Mouse (Mus musculus) lung, postnatal 0 days (tissue): ENCODE results near the gene Cercam. TPM values are rescaled to one million over a fixed set of nuclear protein-coding genes. Genes with fewer than 3 reads are reported as not detected.

Source experiments
- ATAC-seq: fragments of 200-750 bp; cut with Nextera tagmentation; 2 replicates; pipeline ENCODE4 v1.8.0; 2017; ENCODE audit warnings: moderate library complexity
- DNase-seq: peaks from one replicate; pipeline ENCODE4 v3.0.0-alpha.2; 2016; ENCODE audit warnings: low spot score
- H3K27ac ChIP-seq: fragments of 300-500 bp; sonication (generic); 2 replicates; pipeline ENCODE4 v1.5.1; 2014; ENCODE audit warnings: antibody characterized with exemption, mild to moderate bottlenecking, low read length, mixed read lengths
- H3K27me3 ChIP-seq: fragments of 300-500 bp; sonication (generic); replicated peaks from 2 replicates; pipeline ENCODE4 v1.6.1; 2014; ENCODE audit warnings: low read length, mixed read lengths; ENCODE audit not compliant: insufficient read depth
- H3K36me3 ChIP-seq: fragments of 300-500 bp; sonication (generic); 2 replicates; pipeline ENCODE4 v1.6.1; 2014; ENCODE audit warnings: low read length, mixed read lengths; ENCODE audit not compliant: insufficient read depth
- H3K4me1 ChIP-seq: fragments of 300-500 bp; sonication (generic); 2 replicates; pipeline ENCODE4 v1.6.1; 2014; ENCODE audit warnings: antibody characterized with exemption, low read depth, low read length, mixed read lengths; ENCODE audit not compliant: insufficient read depth
- H3K4me2 ChIP-seq: fragments of 300-500 bp; sonication (generic); replicated peaks from 2 replicates; pipeline ENCODE4 v1.6.1; 2014; ENCODE audit warnings: low read depth, mild to moderate bottlenecking, low read length, moderate library complexity, mixed read lengths
- H3K4me3 ChIP-seq: fragments of 300-500 bp; sonication (generic); 2 replicates; pipeline ENCODE4 v1.5.1; 2014; ENCODE audit warnings: low read depth, low read length
- H3K9ac ChIP-seq: fragments of 300-500 bp; sonication (generic); replicated peaks from 2 replicates; pipeline ENCODE4 v1.6.1; 2014; ENCODE audit warnings: low read depth, mild to moderate bottlenecking
- H3K9me3 ChIP-seq: fragments of 300-500 bp; sonication (generic); 2 replicates; pipeline ENCODE4 v1.6.1; 2016; ENCODE audit warnings: low read length, mixed read lengths
- CTCF ChIP-seq: IDR thresholded peaks from 2 replicates; pipeline ENCODE4 v1.5.1; 2016; ENCODE audit warnings: antibody characterized with exemption, mild to moderate bottlenecking
- EP300 ChIP-seq: IDR thresholded peaks from 2 replicates; pipeline ENCODE4 v1.6.1; 2016; ENCODE audit warnings: antibody characterized with exemption, mild to moderate bottlenecking, control low read depth
- WGBS: fragments of 180-500 bp; shearing (Covaris S2); extraction: QIAGEN DNeasy Blood & Tissue Kit; methylation state at CpG from one replicate; pipeline ENCODE4 v1.1.7; 2014; 5-methylcytosine and 5-hydroxymethylcytosine counted together
- polyA plus RNA-seq: library from polyadenylated mRNA; unstranded; fragments of >200 nt; fragmentation: Nextera tagmentation; extraction: Ambion mirVana; gene quantifications from 2 replicates; pipeline ENCODE4 v1.2.1, GENCODE M21; 2015

Gene Cercam
- polyA plus RNA-seq = 5.4 and 5.6 TPM in 2 replicates

GRCm38 (mm10) chr2:29868949-29869645, at the start of gene Cercam:
Cercam (plus strand) TSS chr2:29869164.
- peak; percentile 95 for ATAC-seq
- H3K36me3 ChIP-seq = no peaks in the 10 kb centered on the region
- TF ChIP-seq CTCF (peak; percentile 94), EP300 (no peak)

GRCm38 (mm10) chr2:29819363-29819762, 49.6 kb upstream of the Cercam start:
- DNase-seq = no peak
- Histone ChIP-seq H3K9me3 (no peaks in the 10 kb centered on the region), H3K4me2 (peak overlapping the region; percentile 73; the same call in 1 of the 2 replicates), H3K36me3 (peaks cover 5% of the 10 kb centered on the region), H3K4me1 (no peaks in the 10 kb centered on the region; the same call in 1 of the 2 replicates), H3K27me3 (no peaks in the 10 kb centered on the region), H3K4me3 (no peak overlapping the region), H3K9ac (no peak overlapping the region), H3K27ac (no peak overlapping the region)
- no peak for TF ChIP-seq CTCF
- ATAC-seq = no peak
- 23% methylated on average over 2 of the region's 2 CpGs for WGBS

More at GRCm38 (mm10) chr2:29868949-29869645, at the start of gene Cercam:
- under 1% methylated on average over 32 of the region's 44 CpGs for WGBS
- Histone ChIP-seq H3K27me3 (no peaks in the 10 kb centered on the region), H3K4me2 (peak within 1 kb of the TSS; percentile 95), H3K9me3 (no peaks in the 10 kb centered on the region), H3K4me3 (peak within 1 kb of the TSS; percentile 48), H3K4me1 (no peaks in the 10 kb centered on the region), H3K9ac (0 out of 2 replicates have a peak within 1 kb of the TSS, but pooled peaks have one; percentile 34), H3K27ac (no peak within 1 kb of the TSS)
- DNase-seq = peak; percentile 92

GRCm38 (mm10) chr2:29820025-29820817, 48.7 kb upstream of the Cercam start, which contains the start of gene Urm1:
Urm1 (plus strand) TSS chr2:29820075.
- 1% methylated on average over 33 of the region's 35 CpGs for WGBS
- Histone ChIP-seq H3K9me3 (no peaks in the 10 kb centered on the region), H3K27me3 (no peaks in the 10 kb centered on the region), H3K4me1 (no peaks in the 10 kb centered on the region; the same call in 1 of the 2 replicates), H3K4me3 (peak within 1 kb of the TSS; percentile 45), H3K4me2 (peak within 1 kb of the TSS; percentile 73), H3K9ac (peak within 1 kb of the TSS; percentile 47), H3K36me3 (no peaks in the 10 kb centered on the region), H3K27ac (peak within 1 kb of the TSS; percentile 85)
- TF ChIP-seq CTCF (peak; percentile 12; the same call in 1 of the 2 replicates), EP300 (no peak; the same call in 1 of the 2 replicates)
- peak; percentile 76 for ATAC-seq
- peak; percentile 81 for DNase-seq

- TF ChIP-seq EP300 (no peak), CTCF (no peak)
- Histone ChIP-seq H3K9ac (peak overlapping the region; percentile 50), H3K4me2 (peak overlapping the region; percentile 78), H3K27ac (peak overlapping the region; percentile 86), H3K4me3 (peak overlapping the region; percentile 77), H3K4me1 (no peaks in the 10 kb centered on the region), H3K36me3 (no peaks in the 10 kb centered on the region), H3K27me3 (no peaks in the 10 kb centered on the region), H3K9me3 (no peaks in the 10 kb centered on the region)
- ATAC-seq (peak; percentile 21; the same call in 1 of the 2 replicates), DNase-seq (peak; percentile 52)
- 7% methylated on average over 11 of the region's 11 CpGs for WGBS
These were observed 42.5 kb upstream of the Cercam start for GRCm38 (mm10) chr2:29826318-29826925.

GRCm38 (mm10) chr2:29826926-29827708, 41.8 kb upstream of the Cercam start:
- Histone ChIP-seq H3K4me1 (no peaks in the 10 kb centered on the region), H3K27me3 (no peaks in the 10 kb centered on the region), H3K4me3 (peak overlapping the region; percentile 77), H3K36me3 (no peaks in the 10 kb centered on the region), H3K9me3 (no peaks in the 10 kb centered on the region), H3K4me2 (peak overlapping the region; percentile 78), H3K9ac (peak overlapping the region; percentile 66), H3K27ac (peak overlapping the region; percentile 86)
- WGBS = under 1% methylated on average over 48 of the region's 48 CpGs
- DNase-seq (peak; percentile 99), ATAC-seq (peak; percentile 99)
- peak; percentile 16; the same call in 1 of the 2 replicates for TF ChIP-seq CTCF
- peak; percentile 93 for TF ChIP-seq EP300
